ENCODE assay signal across 10 mouse cellular contexts in the genomic region with DNA sequence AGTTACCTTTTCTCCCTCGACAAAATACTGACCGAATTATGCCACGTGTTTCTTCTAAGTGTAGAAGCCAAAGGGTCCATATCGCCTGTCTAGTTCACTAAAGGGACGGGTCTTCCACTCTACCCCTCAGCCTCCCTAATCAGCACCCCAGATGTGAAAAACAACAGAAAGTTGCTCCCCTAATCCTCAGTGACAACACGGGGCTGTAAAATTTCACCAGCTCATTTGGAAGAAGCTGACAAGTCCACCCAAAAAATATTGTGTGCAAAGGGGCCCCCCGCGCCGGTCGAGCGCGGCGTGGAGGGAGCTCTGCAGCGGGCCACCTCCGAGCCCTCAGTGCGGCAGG. TPM values are rescaled to one million over a fixed set of nuclear protein-coding genes. Genes with fewer than 3 reads are reported as not detected.
DNase-seq lines count a peak whose midpoint lies in the region; ATAC-seq and TF ChIP-seq lines count a peak whose summit lies in the region.
"Had no signal": no experiment of that assay in that cellular context is flagged by ENCODE, and none has a peak within 500 bp of the region (broad histone marks: within the 10 kb centered on the region; RNA-seq: fewer than 3 reads in every experiment).

No protein-coding gene starts in this region.

- no peak overlapping the region for H3K27ac ChIP-seq in kidney, embryonic 15.5 days
- H3K27ac ChIP-seq in embryonic facial prominence, embryonic 13.5 days, result no peak overlapping the region
- peak overlapping the region; percentile 78; the same call in 1 of the 2 replicates for H3K27ac ChIP-seq in hindbrain, postnatal 0 days

- H3K4me2 ChIP-seq in kidney, embryonic 15.5 days, result peak overlapping the region; percentile 62
- H3K4me2 ChIP-seq in embryonic facial prominence, embryonic 13.5 days, result peak overlapping the region; percentile 60
- H3K4me2 ChIP-seq in hindbrain, postnatal 0 days (ENCODE audit: low read depth, low read length), result peak overlapping the region; percentile 57
- peak overlapping the region; percentile 38 for H3K4me2 ChIP-seq in myocyte (ENCODE audit: low read depth)

- no peak; the same call in 1 of the 2 replicates for ATAC-seq in kidney, embryonic 15.5 days (replicated peaks; ENCODE audit: low FRiP score)
- no peak for ATAC-seq in embryonic facial prominence, embryonic 13.5 days (ENCODE audit: insufficient number of reproducible peaks, insufficient read depth, low FRiP score, low TSS enrichment, low read depth)
- ATAC-seq in hindbrain, postnatal 0 days, result peak; percentile 24
- no peak for ATAC-seq in activated CD4-positive, CD25-positive, alpha-beta regulatory T cell, adult 4 months
- no peak for ATAC-seq in cerebellum, adult (ENCODE audit: insufficient number of reproducible peaks, low FRiP score, low TSS enrichment)

- H3K4me3 ChIP-seq in kidney, embryonic 15.5 days (replicated peaks), result peak overlapping the region; percentile 55
- peak overlapping the region; percentile 53 for H3K4me3 ChIP-seq in embryonic facial prominence, embryonic 13.5 days
- peak overlapping the region; percentile 54 for H3K4me3 ChIP-seq in hindbrain, postnatal 0 days (ENCODE audit: low read length)
- no peak overlapping the region for H3K4me3 ChIP-seq in myocyte

- WGBS in kidney, embryonic 15.5 days, result 17% methylated on average over 16 of the region's 16 CpGs
- 21% methylated on average over 16 of the region's 16 CpGs for WGBS in embryonic facial prominence, embryonic 13.5 days
- WGBS in hindbrain, postnatal 0 days, result 40% methylated on average over 16 of the region's 16 CpGs

- no peak for DNase-seq in kidney, postnatal 14 days
- no peak for DNase-seq in hindbrain, postnatal 0 days (ENCODE audit: low spot score)
- no peak for DNase-seq in frontal cortex, postnatal 36 days (ENCODE audit: low spot score in 2 of 2)

- peaks cover 10% of the 10 kb centered on the region; the same call in 1 of the 2 replicates for H3K27me3 ChIP-seq in kidney, embryonic 15.5 days
- H3K27me3 ChIP-seq in embryonic facial prominence, embryonic 13.5 days, result peaks cover 16% of the 10 kb centered on the region
- H3K27me3 ChIP-seq in hindbrain, postnatal 0 days (ENCODE audit: insufficient read depth, low read length), result no peaks in the 10 kb centered on the region
- H3K27me3 ChIP-seq in myocyte (ENCODE audit: control insufficient read depth, insufficient read depth, insufficient read length), result no peaks in the 10 kb centered on the region

- H3K9ac ChIP-seq in kidney, embryonic 15.5 days, result peak overlapping the region; percentile 39
- peak overlapping the region; percentile 70 for H3K9ac ChIP-seq in embryonic facial prominence, embryonic 13.5 days
- H3K9ac ChIP-seq in hindbrain, postnatal 0 days (replicated peaks; ENCODE audit: low read length), result peak overlapping the region; percentile 65

- H3K79me2 ChIP-seq in myocyte (ENCODE audit: control insufficient read depth, insufficient read depth), result no peaks in the 10 kb centered on the region

- TF ChIP-seq POLR2A in myocyte (IDR thresholded peaks at IDR 0.05; ENCODE audit: insufficient read length, low read depth), result no peak

- H3K4me1 ChIP-seq in kidney, embryonic 15.5 days, result no peaks in the 10 kb centered on the region
- no peaks in the 10 kb centered on the region for H3K4me1 ChIP-seq in embryonic facial prominence, embryonic 13.5 days
- no peaks in the 10 kb centered on the region for H3K4me1 ChIP-seq in hindbrain, postnatal 0 days (ENCODE audit: insufficient read depth, low read length)

- no peaks in the 10 kb centered on the region for H3K36me3 ChIP-seq in kidney, embryonic 15.5 days
- H3K36me3 ChIP-seq in embryonic facial prominence, embryonic 13.5 days, result no peaks in the 10 kb centered on the region
- no peaks in the 10 kb centered on the region for H3K36me3 ChIP-seq in hindbrain, postnatal 0 days (ENCODE audit: insufficient read depth, low read length)
- no peaks in the 10 kb centered on the region for H3K36me3 ChIP-seq in myocyte (ENCODE audit: control insufficient read depth, insufficient read depth)

- no peaks in the 10 kb centered on the region for H3K9me3 ChIP-seq in kidney, embryonic 15.5 days (replicated peaks)
- H3K9me3 ChIP-seq in embryonic facial prominence, embryonic 13.5 days, result no peaks in the 10 kb centered on the region
- no peaks in the 10 kb centered on the region for H3K9me3 ChIP-seq in hindbrain, postnatal 0 days (ENCODE audit: low read length)

- no peak overlapping the region for H3ac ChIP-seq in myocyte (ENCODE audit: control insufficient read depth, insufficient read length)

- no peak for TF ChIP-seq CTCF in hindbrain, postnatal 0 days (IDR thresholded peaks at IDR 0.05; ENCODE audit: low read depth)

TF ChIP-seq in myocyte, 11 proteins besides CTCF, POLR2A, EP300 and RAD21:
- TF ChIP-seq POLR2AphosphoS2 (IDR thresholded peaks at IDR 0.05; ENCODE audit: insufficient read length, low read depth), result no peak
- no peak for TF ChIP-seq MYOG (IDR thresholded peaks at IDR 0.05; ENCODE audit: control insufficient read depth in 1 of 3, insufficient read depth in 1 of 3, insufficient read length in 2 of 3, low read depth in 2 of 3)
- TF ChIP-seq MYOD1 (IDR thresholded peaks at IDR 0.05; ENCODE audit: control insufficient read depth in 1 of 3, insufficient read length in 2 of 3, low read depth in 2 of 3), result no peak
- TF ChIP-seq E2F4 (IDR thresholded peaks at IDR 0.05; ENCODE audit: insufficient read depth), result no peak
- TF ChIP-seq TCF3 (IDR thresholded peaks at IDR 0.05; ENCODE audit: insufficient read length, low read depth), result no peak
- TF ChIP-seq REST (IDR thresholded peaks at IDR 0.05; ENCODE audit: insufficient read depth, insufficient read length), result no peak
- TF ChIP-seq SRF (IDR thresholded peaks at IDR 0.05; ENCODE audit: control insufficient read depth, insufficient read length, low read depth), result no peak
- no peak for TF ChIP-seq MAX (IDR thresholded peaks at IDR 0.05; ENCODE audit: low read depth)
- TF ChIP-seq CEBPB (IDR thresholded peaks at IDR 0.05; ENCODE audit: insufficient read depth, poor library complexity, severe bottlenecking), result no peak

RNA-seq across cellular contexts. Expression of a gene that starts 8.0 kb away (rescaled TPM):
- not detected in 2 replicates for polyA plus RNA-seq in kidney, embryonic 15.5 days (2015; fragmentation: Nextera tagmentation; extraction: Ambion mirVana)
- polyA plus RNA-seq in embryonic facial prominence, embryonic 13.5 days (2015; fragmentation: Nextera tagmentation; extraction: Ambion mirVana), result not detected in 2 replicates
- total RNA-seq in hindbrain, postnatal 0 days (2014; rRNA removed), result not detected in 2 replicates
- not detected in 2 replicates for polyA plus RNA-seq in hindbrain, postnatal 0 days (2015; fragmentation: Nextera tagmentation; extraction: Ambion mirVana)
- polyA plus RNA-seq in myocyte (2012; fragmentation: generic; extraction: Trizol), result not detected
- not detected for polyA plus RNA-seq in activated CD4-positive, CD25-positive, alpha-beta regulatory T cell, adult 4 months (2017; shearing (Covaris generic))
- polyA plus RNA-seq: frontal cortex, adult 2 months; Patski had no signal

RNA-seq across cellular contexts. Expression of a gene that starts 45.4 kb away (rescaled TPM):
- polyA plus RNA-seq in kidney, embryonic 15.5 days (2015; fragmentation: Nextera tagmentation; extraction: Ambion mirVana), result 10.1 TPM in 2 replicates
- polyA plus RNA-seq in embryonic facial prominence, embryonic 13.5 days (2015; fragmentation: Nextera tagmentation; extraction: Ambion mirVana), result 11.2 and 11.4 TPM in 2 replicates
- 16.4 and 17.3 TPM in 2 replicates for total RNA-seq in hindbrain, postnatal 0 days (2014; rRNA removed)
- polyA plus RNA-seq in hindbrain, postnatal 0 days (2015; fragmentation: Nextera tagmentation; extraction: Ambion mirVana), result 7.9 and 8.6 TPM in 2 replicates
- polyA plus RNA-seq in myocyte (2012; fragmentation: generic; extraction: Trizol), result 1.1 TPM
- polyA plus RNA-seq in activated CD4-positive, CD25-positive, alpha-beta regulatory T cell, adult 4 months (2017; shearing (Covaris generic)), result 10 to 100 TPM in 1 of 2 experiments, 1 to 10 TPM in 1; 9.3 to 11.0 TPM
